Mouse (Mus musculus): ENCODE data around the gene Cabcoco1. TPM values are rescaled to one million over a fixed set of nuclear protein-coding genes. Genes with fewer than 3 reads are reported as not detected.

Gene Cabcoco1
- 15.1 and 19.2 TPM in 2 replicates for total RNA-seq (2017)

DNA sequence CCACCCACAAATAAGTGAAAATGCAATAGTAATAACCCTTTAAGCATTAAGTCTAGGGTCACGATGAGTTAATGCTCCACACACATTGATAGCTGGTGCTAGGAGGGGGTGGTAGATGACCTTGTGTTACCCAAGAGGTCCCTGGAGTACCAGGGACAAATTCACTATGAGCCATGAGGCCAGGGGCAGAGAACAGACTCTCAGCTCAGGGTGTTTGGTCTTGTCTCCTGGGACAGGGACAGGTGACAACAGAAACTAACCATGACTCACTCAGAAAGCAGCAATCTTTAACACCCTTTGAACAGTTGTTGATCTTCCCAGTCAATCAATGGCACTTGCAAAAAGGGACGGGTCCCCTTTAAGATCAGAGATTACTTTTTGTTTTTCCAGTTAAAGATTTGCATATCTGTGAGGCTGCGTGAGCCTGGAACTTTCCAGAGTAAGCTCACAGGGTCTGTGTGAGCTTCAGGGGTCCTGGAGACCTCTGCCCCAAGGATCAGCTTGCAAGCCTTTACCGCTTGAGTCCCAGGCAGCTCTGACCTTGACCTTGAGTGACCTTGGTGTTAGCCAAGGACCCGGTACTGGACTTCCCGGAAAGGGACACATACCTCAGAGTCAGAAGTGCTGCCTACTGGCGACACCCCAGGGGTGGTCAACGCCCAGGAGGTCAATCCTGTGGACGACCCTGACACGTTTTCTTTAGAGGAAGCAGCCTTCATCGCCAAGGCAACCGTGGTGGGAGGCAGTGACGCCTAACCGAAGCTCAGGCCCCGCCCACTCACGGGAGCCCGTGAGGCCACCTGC lies at the start of gene Cabcoco1:
Cabcoco1 (minus strand) TSS at position 758 of the 804 bp plus-strand sequence.
- ATAC-seq (replicated peaks in 1 of 2; ENCODE audit: insufficient read depth in 1 of 2, low FRiP score in 2 of 2, low TSS enrichment in 1 of 2, low read depth in 1 of 2, poor library complexity in 2 of 2, severe bottlenecking in 2 of 2) = peak; percentile 98 to 99

DNA sequence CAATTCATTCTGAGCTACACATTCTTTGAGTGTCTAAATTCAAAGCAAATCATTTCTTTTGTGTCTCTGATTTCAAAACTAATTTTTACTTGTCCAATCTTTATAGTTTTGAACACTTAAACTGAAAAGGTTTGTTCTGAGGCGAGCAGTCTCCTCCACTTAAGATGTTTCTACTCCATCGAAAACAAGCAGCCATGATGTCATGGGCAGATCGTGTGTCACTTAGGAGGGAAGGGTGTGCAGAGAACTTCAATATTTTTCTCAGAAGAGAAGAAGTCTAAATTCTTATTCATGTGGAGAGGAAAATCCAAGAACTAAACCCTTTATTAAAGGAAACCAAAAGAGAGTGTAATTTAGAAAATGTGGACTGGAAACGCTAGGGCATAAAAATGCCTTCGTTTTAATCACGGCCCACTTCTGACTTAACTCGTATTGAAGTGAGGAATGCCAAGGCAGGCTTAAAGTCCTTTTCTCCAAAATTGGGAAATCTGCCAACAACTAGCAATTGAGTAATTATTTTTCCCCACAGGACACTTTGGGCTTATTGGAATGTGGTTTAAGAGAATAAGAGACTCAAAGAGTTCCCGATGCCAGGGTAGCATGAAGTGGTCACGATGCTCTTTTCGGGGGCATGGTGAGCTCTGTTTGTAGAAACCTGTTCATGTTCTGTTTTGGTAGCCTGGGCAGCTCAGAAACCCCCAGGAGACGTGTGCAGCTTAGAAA lies 48.0 kb upstream of the Cabcoco1 start:
- no peak for ATAC-seq (replicated peaks in 1 of 2; ENCODE audit: insufficient read depth in 1 of 2, low FRiP score in 2 of 2, low TSS enrichment in 1 of 2, low read depth in 1 of 2, poor library complexity in 2 of 2, severe bottlenecking in 2 of 2)

DNA sequence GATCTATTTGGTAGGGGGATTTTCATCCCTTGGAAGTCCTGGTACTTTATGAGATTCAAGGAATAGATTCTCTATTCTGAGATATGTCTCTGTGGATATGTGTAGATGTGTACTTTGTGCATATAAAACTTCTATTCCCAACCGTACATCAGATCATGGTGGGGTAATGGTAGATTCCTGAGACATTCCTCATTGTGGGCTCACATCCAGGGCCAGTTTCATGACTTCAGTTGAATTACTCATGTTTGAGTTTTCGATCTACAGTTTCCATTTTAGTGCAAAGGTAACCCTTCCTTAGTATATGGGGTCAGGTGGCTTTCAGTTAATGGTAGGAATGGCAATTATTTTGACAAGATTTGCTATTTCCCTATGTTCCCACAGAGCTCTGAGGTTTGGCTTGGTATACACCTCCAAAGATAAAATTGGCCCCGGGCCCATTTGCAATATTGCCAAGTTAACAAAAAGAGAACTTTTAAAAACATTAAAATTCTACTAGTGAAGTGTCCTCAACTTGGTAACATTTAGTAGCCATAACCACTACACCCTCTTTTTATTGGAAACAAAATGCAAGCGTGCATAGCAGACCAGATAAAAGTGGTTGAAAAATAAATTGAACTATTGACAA lies 45.8 kb upstream of the Cabcoco1 start:
- ATAC-seq (replicated peaks in 1 of 2; ENCODE audit: insufficient read depth in 1 of 2, low FRiP score in 2 of 2, low TSS enrichment in 1 of 2, low read depth in 1 of 2, poor library complexity in 2 of 2, severe bottlenecking in 2 of 2) = no peak

DNA sequence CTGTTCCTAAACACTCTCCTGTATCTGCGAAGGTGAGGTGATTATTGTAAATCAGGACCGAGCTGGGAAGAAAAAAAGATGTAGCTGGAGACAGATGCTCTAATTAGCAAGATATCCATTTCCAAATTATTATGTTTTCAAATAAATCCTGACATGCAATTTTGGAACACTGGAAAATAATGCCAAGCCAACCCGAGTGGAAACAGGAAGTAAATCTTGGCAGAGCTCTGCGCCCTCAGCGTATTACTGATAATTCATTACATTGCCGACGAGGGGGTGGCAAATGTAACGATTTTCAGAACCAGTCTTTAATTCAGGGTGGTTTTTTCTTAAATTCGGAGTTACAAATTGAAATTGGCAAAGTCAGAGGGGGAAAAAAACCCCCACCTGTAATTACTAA lies 35.6 kb upstream of the Cabcoco1 start:
- no peak for ATAC-seq (replicated peaks in 1 of 2; ENCODE audit: insufficient read depth in 1 of 2, low FRiP score in 2 of 2, low TSS enrichment in 1 of 2, low read depth in 1 of 2, poor library complexity in 2 of 2, severe bottlenecking in 2 of 2)

DNA sequence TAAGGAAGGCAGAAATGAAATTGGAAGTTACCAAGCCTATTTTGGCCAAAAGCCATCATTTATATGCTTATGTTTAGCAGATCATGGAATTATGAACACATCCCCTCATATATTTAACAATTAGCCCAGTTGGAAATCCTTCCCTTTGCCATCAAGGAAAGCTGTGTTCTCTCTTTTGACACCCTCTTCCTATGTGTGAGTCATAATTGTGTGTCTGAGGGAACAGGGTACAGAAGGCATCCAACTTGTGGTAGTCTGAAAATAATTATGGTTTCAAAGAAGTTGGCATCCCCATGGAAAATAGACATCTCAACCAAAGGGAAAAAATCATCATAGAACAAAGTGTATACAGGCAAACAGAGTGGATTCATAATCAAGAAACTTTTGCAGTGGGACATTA lies 26.5 kb upstream of the Cabcoco1 start:
- no peak for ATAC-seq (replicated peaks in 1 of 2; ENCODE audit: insufficient read depth in 1 of 2, low FRiP score in 2 of 2, low TSS enrichment in 1 of 2, low read depth in 1 of 2, poor library complexity in 2 of 2, severe bottlenecking in 2 of 2)

DNA sequence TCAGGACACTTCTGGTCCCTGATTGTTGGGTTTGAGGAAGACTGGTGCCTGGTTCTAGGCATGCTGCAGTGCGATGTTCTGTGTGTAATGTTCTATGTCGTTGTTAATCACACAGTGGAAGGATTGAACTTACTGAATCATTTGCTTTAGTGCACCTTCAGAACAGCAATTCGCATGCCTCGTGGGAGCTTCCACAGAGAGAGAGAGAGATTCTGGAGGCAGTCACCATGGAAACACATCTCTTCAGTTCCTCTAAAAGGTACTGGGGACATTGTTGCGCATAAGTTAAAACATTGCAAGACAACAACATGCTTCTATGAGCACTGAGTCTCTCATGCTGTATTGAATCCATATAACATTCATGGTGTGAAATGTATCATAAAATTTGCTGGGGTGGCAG lies 20.6 kb upstream of the Cabcoco1 start:
- ATAC-seq (replicated peaks in 1 of 2; ENCODE audit: insufficient read depth in 1 of 2, low FRiP score in 2 of 2, low TSS enrichment in 1 of 2, low read depth in 1 of 2, poor library complexity in 2 of 2, severe bottlenecking in 2 of 2) = no peak

DNA sequence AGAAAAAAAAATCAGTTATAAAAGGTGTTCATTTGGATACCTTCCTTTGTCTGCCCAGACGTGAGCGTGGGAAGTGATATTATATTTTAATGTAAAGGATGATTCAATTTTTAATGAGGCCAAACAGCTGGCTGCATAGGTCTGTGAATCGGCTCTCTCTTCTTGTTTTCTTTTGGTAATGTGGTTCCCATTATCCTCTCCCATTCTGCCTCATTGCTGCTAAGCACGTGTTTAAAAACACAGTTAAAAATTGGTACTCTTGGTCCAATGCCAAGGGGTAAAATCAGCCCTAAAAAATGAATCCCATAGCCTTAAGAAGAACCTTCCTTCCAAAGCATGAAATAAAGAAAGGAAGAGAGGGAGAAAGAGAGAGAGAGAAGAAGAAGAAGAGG lies 17.1 kb upstream of the Cabcoco1 start:
- no peak for ATAC-seq (replicated peaks in 1 of 2; ENCODE audit: insufficient read depth in 1 of 2, low FRiP score in 2 of 2, low TSS enrichment in 1 of 2, low read depth in 1 of 2, poor library complexity in 2 of 2, severe bottlenecking in 2 of 2)

DNA sequence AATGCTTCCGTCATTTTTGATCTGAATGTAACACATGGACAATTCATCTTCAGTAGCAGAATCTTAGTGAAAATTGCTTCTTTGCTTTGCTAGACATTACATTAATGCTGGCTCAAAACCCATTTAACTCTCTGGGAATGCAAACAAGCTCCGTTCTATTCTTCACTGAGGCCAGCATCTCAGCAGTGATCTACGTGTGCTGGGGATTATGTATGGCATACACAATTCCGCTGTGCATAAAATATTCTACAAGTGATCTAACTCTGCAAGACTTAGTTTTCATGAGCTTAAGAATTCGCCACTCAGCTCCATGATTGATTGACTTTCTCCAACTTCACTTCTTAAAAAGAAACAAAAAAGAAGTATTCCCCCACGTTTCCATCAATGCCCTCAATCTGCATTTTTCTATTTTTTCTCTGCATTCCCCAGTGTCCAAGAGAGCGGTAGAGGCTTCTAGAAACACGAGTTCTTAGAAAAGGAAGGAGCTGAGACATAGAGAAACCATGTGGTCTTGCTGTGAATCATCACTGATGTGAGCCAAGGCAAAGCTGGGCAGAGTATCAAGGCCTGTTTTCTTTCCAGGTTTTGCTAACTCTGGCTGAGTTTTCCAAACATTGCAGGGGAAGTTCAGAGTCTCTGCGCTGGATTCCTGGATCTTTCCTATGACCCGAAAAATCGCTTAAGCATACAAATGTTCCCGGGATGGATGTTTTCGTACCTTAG lies 16.6 kb upstream of the Cabcoco1 start:
- no peak for ATAC-seq (replicated peaks in 1 of 2; ENCODE audit: insufficient read depth in 1 of 2, low FRiP score in 2 of 2, low TSS enrichment in 1 of 2, low read depth in 1 of 2, poor library complexity in 2 of 2, severe bottlenecking in 2 of 2)

DNA sequence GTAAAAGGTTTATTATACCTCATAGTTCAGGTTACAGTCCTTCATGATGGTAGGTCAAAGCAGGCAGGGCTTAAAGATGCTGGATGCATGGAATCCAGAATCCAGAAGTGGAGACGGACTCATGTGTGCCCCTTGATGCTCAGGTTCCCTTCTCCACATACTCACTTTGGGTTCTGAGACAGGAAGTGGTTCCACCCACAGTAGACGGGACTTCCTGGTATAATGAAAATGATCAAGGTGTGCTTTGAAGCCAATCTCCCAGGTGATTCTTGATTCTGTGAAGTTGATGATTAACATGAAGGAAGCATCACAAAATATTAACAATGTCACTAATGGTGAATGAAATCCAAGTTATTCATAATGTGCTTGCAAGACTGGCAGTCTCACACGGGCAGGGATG lies 12.0 kb upstream of the Cabcoco1 start:
- ATAC-seq (replicated peaks in 1 of 2; ENCODE audit: insufficient read depth in 1 of 2, low FRiP score in 2 of 2, low TSS enrichment in 1 of 2, low read depth in 1 of 2, poor library complexity in 2 of 2, severe bottlenecking in 2 of 2) = no peak

DNA sequence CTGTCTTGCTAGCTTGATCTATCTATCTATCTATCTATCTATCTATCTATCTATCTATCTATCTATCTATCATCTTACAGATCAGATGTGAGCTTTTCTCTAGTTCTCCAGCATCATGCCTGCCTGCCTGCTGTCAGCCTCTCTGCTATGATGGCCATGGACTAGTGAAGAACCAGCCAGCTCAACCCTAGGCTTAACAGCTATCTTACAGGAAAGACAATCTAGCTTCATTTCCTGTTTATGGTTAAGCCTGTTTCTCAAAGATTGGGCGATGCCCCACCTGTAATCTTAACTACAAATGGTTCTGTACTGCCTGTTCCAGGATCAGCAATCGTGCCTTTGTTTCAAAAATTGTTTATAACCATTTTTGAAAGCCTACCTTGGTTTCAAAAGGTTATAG lies 10.9 kb upstream of the Cabcoco1 start:
- ATAC-seq (replicated peaks in 1 of 2; ENCODE audit: insufficient read depth in 1 of 2, low FRiP score in 2 of 2, low TSS enrichment in 1 of 2, low read depth in 1 of 2, poor library complexity in 2 of 2, severe bottlenecking in 2 of 2) = no peak; a peak in 1 of 4 replicates

DNA sequence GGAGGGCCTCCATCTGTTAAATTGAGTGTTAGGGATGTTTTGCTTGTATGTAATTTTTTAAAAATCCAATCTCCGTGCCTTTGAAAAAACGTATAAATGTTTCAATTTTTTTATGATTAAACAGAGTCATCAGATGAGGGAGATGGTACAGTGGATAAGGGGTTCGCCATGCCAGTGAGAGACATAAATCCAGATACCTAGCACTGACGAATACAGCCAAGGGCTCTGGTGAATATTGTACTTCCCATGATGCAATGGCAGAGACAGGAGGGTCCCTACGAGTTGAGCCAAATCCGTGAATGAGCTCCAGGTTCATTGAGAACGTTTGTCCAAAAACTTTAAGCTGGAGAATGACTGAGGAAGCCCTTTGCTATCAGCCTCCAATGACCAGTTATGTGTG lies 9.6 kb upstream of the Cabcoco1 start:
- no peak for ATAC-seq (replicated peaks in 1 of 2; ENCODE audit: insufficient read depth in 1 of 2, low FRiP score in 2 of 2, low TSS enrichment in 1 of 2, low read depth in 1 of 2, poor library complexity in 2 of 2, severe bottlenecking in 2 of 2)

DNA sequence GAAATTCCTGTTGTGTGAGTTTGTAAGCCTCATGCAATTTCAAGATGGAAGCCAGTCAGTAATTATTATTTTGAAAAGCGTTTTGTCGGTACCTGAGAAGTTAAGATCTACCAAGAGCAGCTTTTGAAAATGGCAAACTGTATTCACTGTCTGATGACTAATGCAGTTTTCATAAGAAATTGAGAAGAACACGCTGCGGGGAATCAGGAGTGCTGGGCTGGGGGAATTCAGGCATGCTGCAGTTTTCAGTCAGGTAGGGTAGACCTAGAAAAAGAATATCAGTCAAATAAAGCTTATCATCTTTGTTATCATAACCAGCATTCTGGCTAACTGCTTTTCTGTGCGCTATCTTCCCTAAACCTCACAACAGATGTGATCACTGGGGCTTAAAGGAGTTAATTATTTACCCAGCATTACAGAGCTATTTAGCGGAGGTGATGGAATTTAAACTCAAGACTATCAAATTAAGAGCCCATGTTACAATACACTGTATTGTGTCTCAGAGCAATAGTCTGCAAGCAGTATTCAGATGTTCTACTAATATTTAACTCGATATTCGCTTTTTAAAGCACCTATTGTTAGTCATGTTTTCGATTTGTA lies 9.1 kb upstream of the Cabcoco1 start:
- no peak for ATAC-seq (replicated peaks in 1 of 2; ENCODE audit: insufficient read depth in 1 of 2, low FRiP score in 2 of 2, low TSS enrichment in 1 of 2, low read depth in 1 of 2, poor library complexity in 2 of 2, severe bottlenecking in 2 of 2)

DNA sequence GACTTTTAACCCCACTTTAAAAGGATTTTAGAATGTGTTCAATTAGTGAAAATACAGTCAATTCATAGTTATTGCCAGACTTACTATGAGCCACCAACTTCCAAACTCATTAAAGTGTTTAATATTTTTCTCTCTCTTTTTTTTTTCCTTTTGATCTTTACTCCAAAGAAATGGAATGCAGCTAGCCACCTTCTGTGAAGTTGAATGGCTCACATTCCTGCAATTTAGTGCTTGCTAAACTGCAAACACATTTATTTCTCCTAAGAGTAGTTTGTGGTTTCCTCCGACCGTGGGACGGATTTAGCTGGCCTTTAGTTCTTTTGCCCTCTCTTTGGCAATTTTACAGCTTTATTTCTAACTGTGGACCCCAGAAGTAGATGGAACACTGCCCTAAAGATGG lies 1.4 kb upstream of the Cabcoco1 start:
- ATAC-seq (replicated peaks in 1 of 2; ENCODE audit: insufficient read depth in 1 of 2, low FRiP score in 2 of 2, low TSS enrichment in 1 of 2, low read depth in 1 of 2, poor library complexity in 2 of 2, severe bottlenecking in 2 of 2) = no peak

DNA sequence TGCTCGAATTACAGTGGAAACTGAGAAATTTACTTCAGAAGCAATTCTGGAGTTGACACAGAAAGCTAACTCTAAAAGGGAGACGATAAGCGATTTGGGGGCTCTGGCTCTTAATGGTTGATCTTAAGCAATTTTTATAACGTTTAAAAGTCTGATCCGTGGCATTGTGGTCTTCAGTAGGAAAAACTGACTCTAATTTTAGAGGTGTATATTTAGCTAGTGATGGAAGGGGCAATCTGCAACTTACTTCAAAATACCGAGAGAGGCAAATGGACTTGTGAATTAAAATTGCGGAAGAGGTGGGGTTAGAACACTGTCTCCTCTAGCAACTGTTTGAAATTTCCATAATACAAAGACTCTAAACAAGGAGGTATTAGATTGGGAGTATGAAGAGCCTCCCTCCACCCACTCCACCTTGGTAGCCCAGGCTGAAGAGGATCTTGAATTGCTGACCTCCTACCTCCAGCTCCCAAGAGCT lies 286 bp upstream of the Cabcoco1 start:
- peak; percentile 19 to 24; a peak in 3 of 4 replicates for ATAC-seq (replicated peaks in 1 of 2; ENCODE audit: insufficient read depth in 1 of 2, low FRiP score in 2 of 2, low TSS enrichment in 1 of 2, low read depth in 1 of 2, poor library complexity in 2 of 2, severe bottlenecking in 2 of 2)

DNA sequence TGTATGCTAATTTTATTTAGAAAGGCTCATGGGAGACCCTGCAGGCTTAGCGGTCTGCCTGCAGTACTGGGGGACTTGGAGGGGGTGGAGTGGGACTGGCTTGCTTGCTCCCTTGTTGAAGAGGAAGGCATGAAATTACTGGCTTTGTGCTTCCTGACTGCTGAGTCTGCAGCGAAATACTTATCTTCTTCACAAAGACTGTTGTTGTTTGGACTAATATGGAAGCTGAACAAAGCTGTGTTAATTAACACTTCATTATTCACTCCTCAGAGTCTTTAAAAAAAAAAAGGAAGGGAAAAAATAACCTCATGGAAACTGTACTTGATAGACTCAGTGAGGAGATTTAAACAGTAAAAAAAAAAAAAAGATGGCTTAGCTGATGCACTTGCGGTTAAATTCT lies 1.1 kb downstream of the Cabcoco1 start:
- no peak for ATAC-seq (replicated peaks in 1 of 2; ENCODE audit: insufficient read depth in 1 of 2, low FRiP score in 2 of 2, low TSS enrichment in 1 of 2, low read depth in 1 of 2, poor library complexity in 2 of 2, severe bottlenecking in 2 of 2)

DNA sequence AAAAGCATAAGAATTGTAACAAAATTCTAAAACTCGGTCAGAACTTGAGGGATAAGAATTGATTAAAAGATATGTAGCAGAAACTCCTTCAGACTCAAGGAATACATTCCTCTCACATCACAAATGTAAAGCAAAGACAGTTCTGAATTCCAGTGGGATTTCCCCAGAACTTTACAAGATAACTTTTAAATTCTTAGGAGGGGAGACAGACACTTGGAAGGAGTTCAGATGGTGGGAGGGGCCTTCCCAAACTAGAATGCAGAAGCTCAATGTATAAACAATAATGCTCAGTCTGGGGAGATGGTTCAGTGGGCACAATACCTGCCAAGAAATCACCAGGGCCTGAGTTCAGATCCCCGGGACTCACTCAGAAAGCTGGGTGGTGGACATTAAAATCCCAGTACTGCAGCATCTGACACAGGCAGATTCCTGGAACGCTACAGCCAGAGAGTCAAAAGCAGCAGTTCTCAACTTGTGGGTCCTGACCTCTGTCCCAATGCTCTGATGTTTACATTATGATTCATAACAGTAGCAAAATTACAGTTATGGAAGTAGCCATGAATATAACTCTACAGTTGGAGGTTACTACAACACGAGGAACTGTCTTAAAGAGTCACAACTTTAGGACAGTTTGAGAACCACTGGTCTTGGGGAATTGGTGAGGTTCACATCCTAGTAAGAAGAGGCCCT lies 4.3 kb downstream of the Cabcoco1 start:
- no peak for ATAC-seq (replicated peaks in 1 of 2; ENCODE audit: insufficient read depth in 1 of 2, low FRiP score in 2 of 2, low TSS enrichment in 1 of 2, low read depth in 1 of 2, poor library complexity in 2 of 2, severe bottlenecking in 2 of 2)
